Mouse (Mus musculus) midbrain, embryonic 10.5 days (tissue): Measurements from ENCODE around the gene Megf8. TPM values are rescaled to one million over a fixed set of nuclear protein-coding genes. Genes with fewer than 3 reads are reported as not detected.

Source experiments
- DNase-seq: peaks from one replicate; pipeline ENCODE4 v3.0.0-alpha.2; 2017; ENCODE audit warnings: low spot score
- H3K27ac ChIP-seq: fragments of 300-500 bp; sonication (generic); replicated peaks from 2 replicates; pipeline ENCODE4 v1.5.1; 2016; ENCODE audit warnings: mild to moderate bottlenecking
- H3K27me3 ChIP-seq: fragments of 300-500 bp; sonication (generic); 2 replicates; pipeline ENCODE4 v1.6.1; 2016; ENCODE audit warnings: low read depth, mild to moderate bottlenecking; ENCODE audit not compliant: poor library complexity, severe bottlenecking
- H3K36me3 ChIP-seq: fragments of 300-500 bp; sonication (generic); 2 replicates; pipeline ENCODE4 v1.6.1; 2016; ENCODE audit warnings: mild to moderate bottlenecking, moderate library complexity
- H3K4me1 ChIP-seq: fragments of 300-500 bp; sonication (generic); 2 replicates; pipeline ENCODE4 v1.6.1; 2016
- H3K4me3 ChIP-seq: fragments of 300-500 bp; sonication (generic); 2 replicates; pipeline ENCODE4 v1.5.1; 2016; ENCODE audit warnings: mild to moderate bottlenecking, moderate library complexity
- H3K9me3 ChIP-seq: fragments of 300-500 bp; sonication (generic); replicated peaks from 2 replicates; pipeline ENCODE4 v1.6.1; 2016; ENCODE audit warnings: mild to moderate bottlenecking
- WGBS: fragments of 180-500 bp; shearing (Covaris S2); methylation state at CpG from one replicate; pipeline ENCODE4 v1.1.7; 2016; 5-methylcytosine and 5-hydroxymethylcytosine counted together
- polyA plus RNA-seq: library from polyadenylated mRNA; unstranded; fragments of >200 nt; fragmentation: Nextera tagmentation; extraction: Ambion mirVana; gene quantifications from 2 replicates; pipeline ENCODE4 v1.2.1, GENCODE M21; 2016

The Megf8 gene
- polyA plus RNA-seq = 13.9 and 14.9 TPM in 2 replicates

GRCm38 (mm10) chr7:25316532-25317445 lies at the start of gene Megf8:
Gene Megf8, plus strand, starts transcription at chr7:25317164.
- WGBS = under 1% methylated on average over 52 of the region's 52 CpGs
- H3K4me1 ChIP-seq = peaks cover 46% of the 10 kb centered on the region
- peak within 1 kb of the TSS; percentile 90 for H3K27ac ChIP-seq
- H3K9me3 ChIP-seq = no peaks in the 10 kb centered on the region
- H3K4me3 ChIP-seq = peak within 1 kb of the TSS; percentile 84
- DNase-seq = peak; percentile 97
- H3K36me3 ChIP-seq = peaks cover 12% of the 10 kb centered on the region
- peaks cover 42% of the 10 kb centered on the region for H3K27me3 ChIP-seq

- WGBS = under 1% methylated on average over 29 of the region's 29 CpGs
- Histone ChIP-seq H3K27ac (peak within 1 kb of the TSS; percentile 97), H3K27me3 (peaks cover 6% of the 10 kb centered on the region; the same call in 1 of the 2 replicates), H3K4me3 (peak within 1 kb of the TSS; percentile 90), H3K4me1 (peaks cover 44% of the 10 kb centered on the region), H3K36me3 (peaks cover 14% of the 10 kb centered on the region), H3K9me3 (no peaks in the 10 kb centered on the region)
- DNase-seq = peak; percentile 99
These were observed 49.6 kb upstream of the Megf8 start, which contains the start of gene Cic for GRCm38 (mm10) chr7:25267301-25267750. Gene Cic, plus strand, starts transcription at chr7:25267704.

GRCm38 (mm10) chr7:25267751-25268463 lies 49.1 kb upstream of the Megf8 start:
- Histone ChIP-seq H3K36me3 (peaks cover 20% of the 10 kb centered on the region), H3K4me1 (peaks cover 44% of the 10 kb centered on the region), H3K9me3 (no peaks in the 10 kb centered on the region), H3K27ac (peak overlapping the region; percentile 97), H3K4me3 (peak overlapping the region; percentile 90), H3K27me3 (peaks cover 6% of the 10 kb centered on the region; the same call in 1 of the 2 replicates)
- peak; percentile 98 for DNase-seq
- WGBS = under 1% methylated on average over 33 of the region's 33 CpGs

GRCm38 (mm10) chr7:25268588-25268987 lies 48.4 kb upstream of the Megf8 start:
- H3K27ac ChIP-seq = peak overlapping the region; percentile 97
- no peak for DNase-seq
- H3K9me3 ChIP-seq = no peaks in the 10 kb centered on the region
- peaks cover 27% of the 10 kb centered on the region for H3K36me3 ChIP-seq
- H3K27me3 ChIP-seq = peaks cover 6% of the 10 kb centered on the region; the same call in 1 of the 2 replicates
- 5% methylated on average over 7 of the region's 7 CpGs for WGBS
- H3K4me3 ChIP-seq = peak overlapping the region; percentile 90
- H3K4me1 ChIP-seq = peaks cover 44% of the 10 kb centered on the region

- Histone ChIP-seq H3K9me3 (no peaks in the 10 kb centered on the region), H3K27ac (peak overlapping the region; percentile 97), H3K4me1 (peaks cover 40% of the 10 kb centered on the region), H3K4me3 (peak overlapping the region; percentile 90), H3K36me3 (peaks cover 31% of the 10 kb centered on the region), H3K27me3 (peaks cover 6% of the 10 kb centered on the region; the same call in 1 of the 2 replicates)
- no peak for DNase-seq
- WGBS = 40% methylated on average over 4 of the region's 4 CpGs
These were observed 47.9 kb upstream of the Megf8 start for GRCm38 (mm10) chr7:25269029-25269428.

- DNase-seq = no peak
- peak overlapping the region; percentile 39; the same call in 1 of the 2 replicates for H3K27ac ChIP-seq
- H3K27me3 ChIP-seq = peaks cover 4% of the 10 kb centered on the region; the same call in 1 of the 2 replicates
- 92% methylated on average over 8 of the region's 8 CpGs for whole genome bisulfite sequencing
- no peaks in the 10 kb centered on the region for H3K9me3 ChIP-seq
- H3K4me1 ChIP-seq = peaks cover 37% of the 10 kb centered on the region
- peak overlapping the region; percentile 90 for H3K4me3 ChIP-seq
- H3K36me3 ChIP-seq = peaks cover 32% of the 10 kb centered on the region
These were observed 47.3 kb upstream of the Megf8 start for GRCm38 (mm10) chr7:25269545-25270271.

- DNase-seq = no peak
- Histone ChIP-seq H3K36me3 (peaks cover 32% of the 10 kb centered on the region), H3K27ac (0 out of 2 replicates have a peak overlapping the region, but pooled peaks have one; percentile 39), H3K9me3 (no peaks in the 10 kb centered on the region), H3K27me3 (no peaks in the 10 kb centered on the region), H3K4me3 (peak overlapping the region; percentile 2; the same call in 1 of the 2 replicates), H3K4me1 (peaks cover 46% of the 10 kb centered on the region)
- 91% methylated on average over 35 of the region's 35 CpGs for WGBS
These were observed 46.0 kb upstream of the Megf8 start for GRCm38 (mm10) chr7:25270652-25271633.

- Histone ChIP-seq H3K36me3 (peaks cover 32% of the 10 kb centered on the region), H3K9me3 (no peaks in the 10 kb centered on the region), H3K27ac (no peak overlapping the region), H3K27me3 (no peaks in the 10 kb centered on the region), H3K4me3 (0 out of 2 replicates have a peak overlapping the region, but pooled peaks have one; percentile 18), H3K4me1 (peaks cover 43% of the 10 kb centered on the region)
- DNase-seq = no peak
- WGBS = 87% methylated on average over 30 of the region's 30 CpGs
These were observed 45.1 kb upstream of the Megf8 start for GRCm38 (mm10) chr7:25271651-25272444.

GRCm38 (mm10) chr7:25272445-25273258 lies 44.3 kb upstream of the Megf8 start:
- H3K9me3 ChIP-seq = no peaks in the 10 kb centered on the region
- H3K27ac ChIP-seq = no peak overlapping the region
- no peaks in the 10 kb centered on the region for H3K27me3 ChIP-seq
- DNase-seq = no peak
- peaks cover 32% of the 10 kb centered on the region for H3K36me3 ChIP-seq
- 92% methylated on average over 38 of the region's 38 CpGs for WGBS
- 0 out of 2 replicates have a peak overlapping the region, but pooled peaks have one; percentile 18 for H3K4me3 ChIP-seq
- H3K4me1 ChIP-seq = peaks cover 45% of the 10 kb centered on the region
